Mouse (Mus musculus) intestine, postnatal 0 days (tissue): ENCODE data around the gene Gm49027. TPM values are rescaled to one million over a fixed set of nuclear protein-coding genes. Genes with fewer than 3 reads are reported as not detected.

ENCODE experiments used
- ATAC-seq: fragments of 200-750 bp; cut with Nextera tagmentation; 2 replicates; pipeline ENCODE4 v1.8.0; 2017; ENCODE audit warnings: mild to moderate bottlenecking, moderate TSS enrichment, moderate library complexity
- H3K27ac ChIP-seq: fragments of 300-500 bp; sonication (generic); 2 replicates; pipeline ENCODE4 v1.5.1; 2014; ENCODE audit warnings: mild to moderate bottlenecking, low read depth, low read length, moderate library complexity
- H3K27me3 ChIP-seq: fragments of 300-500 bp; sonication (generic); replicated peaks from 2 replicates; pipeline ENCODE4 v1.6.1; 2014; ENCODE audit warnings: low read length, mixed read lengths; ENCODE audit not compliant: control insufficient read depth, insufficient read depth
- H3K36me3 ChIP-seq: fragments of 300-500 bp; sonication (generic); 2 replicates; pipeline ENCODE4 v1.6.1; 2014; ENCODE audit warnings: mild to moderate bottlenecking, moderate library complexity; ENCODE audit not compliant: control insufficient read depth, insufficient read depth
- H3K4me1 ChIP-seq: fragments of 300-500 bp; sonication (generic); replicated peaks from 2 replicates; pipeline ENCODE4 v1.6.1; 2014; ENCODE audit warnings: antibody characterized with exemption, low read length, mixed read lengths; ENCODE audit not compliant: control insufficient read depth, insufficient read depth
- H3K4me2 ChIP-seq: fragments of 300-500 bp; sonication (generic); replicated peaks from 2 replicates; pipeline ENCODE4 v1.6.1; 2014; ENCODE audit warnings: low read depth, mild to moderate bottlenecking, moderate library complexity
- H3K4me3 ChIP-seq: fragments of 300-500 bp; sonication (generic); 2 replicates; pipeline ENCODE4 v1.5.1; 2014; ENCODE audit warnings: low read depth, low read length
- H3K9ac ChIP-seq: fragments of 300-500 bp; sonication (generic); 2 replicates; pipeline ENCODE4 v1.6.1; 2014; ENCODE audit warnings: mild to moderate bottlenecking, low read depth, low read length
- H3K9me3 ChIP-seq: fragments of 300-500 bp; sonication (generic); 2 replicates; pipeline ENCODE4 v1.6.1; 2016; ENCODE audit warnings: mixed run types; ENCODE audit not compliant: control insufficient read depth
- CTCF ChIP-seq: sonication (generic); IDR thresholded peaks from 2 replicates; pipeline ENCODE4 v1.5.1; 2016; ENCODE audit warnings: low read depth, mild to moderate bottlenecking, control low read depth, antibody characterized with exemption, moderate library complexity
- WGBS: fragments of 180-500 bp; shearing (Covaris S2); extraction: QIAGEN DNeasy Blood & Tissue Kit; methylation state at CpG from one replicate; pipeline ENCODE4 v1.1.7; 2014; 5-methylcytosine and 5-hydroxymethylcytosine counted together
- microRNA-seq: library from miRNA; unstranded; fragments of <30 nt; microRNA quantifications from one replicate; pipeline ENCODE4, GENCODE M21; 2016
- polyA plus RNA-seq: library from polyadenylated mRNA; unstranded; fragments of >200 nt; fragmentation: Nextera tagmentation; extraction: Ambion mirVana; gene quantifications from 2 replicates; pipeline ENCODE4 v1.2.1, GENCODE M21; 2015

Gm49027 gene
- polyA plus RNA-seq, 1 experiment from 2014 or later, result 9.6 TPM

DNA sequence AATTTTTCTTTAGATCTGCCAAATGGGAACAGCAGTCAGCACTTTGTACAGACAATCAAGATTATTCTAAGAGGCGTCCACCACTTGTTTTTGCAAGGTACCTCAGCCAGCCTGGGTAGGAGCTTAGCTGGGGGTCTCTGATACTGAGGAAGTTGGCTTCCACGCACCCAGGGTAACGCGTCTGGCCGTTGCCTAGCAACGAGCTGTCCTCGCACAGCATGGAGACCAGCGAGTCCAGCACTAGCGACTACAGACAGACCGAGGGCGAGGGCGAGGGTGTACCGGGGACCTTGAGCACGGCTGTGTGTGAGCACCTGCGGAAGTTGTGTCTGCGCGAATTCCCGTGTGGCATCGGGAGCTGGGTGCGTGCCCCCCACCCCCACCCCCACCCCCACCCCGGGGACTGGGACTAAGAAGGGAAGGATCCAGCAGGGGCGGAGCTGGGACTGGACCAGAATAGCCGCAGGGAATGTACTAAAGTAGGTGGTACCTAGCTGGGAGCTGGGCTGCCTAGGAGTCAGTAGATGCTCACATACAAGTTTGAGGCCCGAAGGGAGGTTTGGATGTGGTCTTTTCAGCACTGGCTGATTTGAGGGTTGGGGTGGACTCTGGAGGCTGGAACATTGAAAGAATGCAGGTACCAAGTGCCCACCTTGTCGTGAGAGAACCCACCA lies 36.0 kb downstream of the Gm49027 start, which contains the start of the genes Lrrc43 and Il31:
Lrrc43 (plus strand) TSS at position 194 of the 674 bp plus-strand sequence.
Il31 (minus strand) TSS at position 378 of the 674 bp plus-strand sequence.
- no peak for TF ChIP-seq CTCF
- H3K9ac ChIP-seq, result no peak within 1 kb of the TSS

DNA sequence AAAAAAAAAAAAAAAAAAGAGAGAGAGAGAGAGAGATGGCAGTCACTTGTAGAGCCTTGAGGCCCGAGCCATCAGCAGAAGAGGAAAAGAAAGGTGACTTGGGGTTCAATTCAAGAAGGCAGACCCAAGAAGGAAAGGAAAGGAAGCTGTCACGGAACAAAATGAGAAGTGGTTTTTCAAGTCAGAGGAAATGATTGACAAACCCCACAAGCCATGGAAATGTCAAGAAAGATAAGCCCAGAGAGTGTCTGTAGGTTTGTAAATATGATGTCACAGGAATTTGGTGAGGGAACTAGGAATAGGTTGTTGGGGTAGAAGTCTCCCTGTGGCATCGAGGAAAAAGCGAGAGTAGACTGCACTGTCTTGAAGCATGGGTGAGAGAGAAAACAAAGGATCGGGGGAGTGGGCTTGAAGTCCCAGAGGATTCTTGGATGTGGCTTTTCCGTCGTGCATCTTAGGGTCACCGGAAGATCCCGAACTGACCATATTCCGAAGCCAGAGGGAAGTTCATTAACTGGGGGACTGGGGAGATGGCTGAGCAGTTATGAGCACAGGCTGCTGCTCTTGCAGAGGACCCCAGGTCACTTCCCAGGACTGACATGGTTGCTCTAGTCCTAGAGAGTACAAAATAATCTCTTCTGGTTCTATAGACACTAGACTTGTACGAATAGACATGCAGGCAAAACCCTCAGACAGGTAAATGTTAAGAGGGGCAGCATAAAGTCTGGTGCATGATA lies 37.5 kb downstream of the Gm49027 start:
- no peak for ATAC-seq
- no peak overlapping the region for H3K4me2 ChIP-seq
- no peaks in the 10 kb centered on the region for H3K36me3 ChIP-seq
- no peak overlapping the region for H3K4me3 ChIP-seq
- H3K27ac ChIP-seq, result no peak overlapping the region
- H3K4me1 ChIP-seq, result no peaks in the 10 kb centered on the region
- H3K9ac ChIP-seq, result no peak overlapping the region
- H3K27me3 ChIP-seq, result no peaks in the 10 kb centered on the region
- no peaks in the 10 kb centered on the region for H3K9me3 ChIP-seq
- WGBS, result 75% methylated on average over 11 of the region's 11 CpGs
- no peak for TF ChIP-seq CTCF

More for the DNA sequence above, 36.0 kb downstream of the Gm49027 start, which contains the start of the genes Lrrc43 and Il31:
- Histone ChIP-seq H3K27me3 (no peaks in the 10 kb centered on the region), H3K4me3 (no peak within 1 kb of the TSS), H3K36me3 (no peaks in the 10 kb centered on the region), H3K4me1 (no peaks in the 10 kb centered on the region), H3K9me3 (no peaks in the 10 kb centered on the region), H3K4me2 (0 out of 2 replicates have a peak within 1 kb of the TSS, but pooled peaks have one; percentile 18), H3K27ac (no peak within 1 kb of the TSS)
- WGBS, result 9% methylated on average over 25 of the region's 25 CpGs
- no peak for ATAC-seq

DNA sequence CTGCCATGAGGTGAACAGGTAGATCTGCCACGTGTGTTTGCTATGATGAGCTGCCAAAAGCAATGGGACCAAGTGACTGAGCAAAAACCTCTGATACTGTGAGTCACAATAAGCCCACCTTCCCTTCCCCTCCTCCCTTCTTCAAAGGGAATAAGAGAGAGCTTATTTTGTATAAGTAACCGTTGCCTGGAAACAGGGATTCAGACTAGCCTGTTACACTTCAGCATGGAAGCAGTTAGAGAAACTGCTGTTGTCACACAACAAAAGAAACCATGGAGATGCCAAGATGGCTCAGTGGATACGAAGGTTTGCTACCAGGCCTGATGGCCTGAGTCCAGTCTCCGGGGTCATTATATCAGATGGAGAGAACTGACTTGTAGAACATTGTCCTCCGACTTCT lies 51.5 kb downstream of the Gm49027 start:
- TF ChIP-seq CTCF, result no peak
- Histone ChIP-seq H3K36me3 (no peaks in the 10 kb centered on the region), H3K4me2 (no peak overlapping the region), H3K9me3 (no peaks in the 10 kb centered on the region), H3K4me3 (no peak overlapping the region), H3K9ac (no peak overlapping the region), H3K4me1 (no peaks in the 10 kb centered on the region), H3K27ac (no peak overlapping the region), H3K27me3 (no peaks in the 10 kb centered on the region)
- 80% methylated on average over 5 of the region's 5 CpGs for WGBS
- no peak for ATAC-seq

DNA sequence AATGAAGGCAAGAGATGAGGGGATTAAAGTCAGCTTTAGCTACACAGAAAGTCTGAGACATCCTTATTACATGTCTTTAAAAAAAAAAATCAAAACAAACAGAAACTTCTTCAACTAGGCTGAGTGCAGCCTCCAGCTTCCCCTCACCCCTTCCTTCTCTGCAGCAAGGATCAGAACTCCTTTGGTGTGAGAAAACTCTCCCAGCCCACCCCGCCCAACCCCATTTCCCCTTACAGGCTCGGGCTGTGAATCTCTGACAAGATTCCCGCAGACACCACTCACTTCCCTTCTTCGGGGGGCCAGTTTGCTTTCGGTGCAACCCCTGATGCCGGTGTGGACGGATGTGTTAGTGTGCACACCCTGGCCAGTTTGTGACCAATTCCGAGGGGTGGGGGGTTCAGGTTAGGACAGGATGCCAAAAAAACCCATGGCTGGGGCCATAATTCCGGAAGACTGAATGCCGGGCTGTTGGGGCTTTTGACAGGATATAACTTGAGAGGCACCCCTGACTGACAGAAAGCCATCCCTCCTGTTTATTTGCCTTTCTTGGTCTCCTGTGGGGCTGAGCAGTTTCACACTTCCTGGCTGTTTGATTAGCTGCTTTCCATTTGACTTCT lies 54.4 kb downstream of the Gm49027 start:
- Histone ChIP-seq H3K4me2 (peak overlapping the region; percentile 49), H3K9ac (no peak overlapping the region), H3K27me3 (no peaks in the 10 kb centered on the region), H3K36me3 (no peaks in the 10 kb centered on the region), H3K9me3 (no peaks in the 10 kb centered on the region), H3K4me1 (no peaks in the 10 kb centered on the region), H3K4me3 (no peak overlapping the region), H3K27ac (no peak overlapping the region)
- ATAC-seq, result no peak
- WGBS, result 16% methylated on average over 10 of the region's 10 CpGs
- TF ChIP-seq CTCF, result no peak

DNA sequence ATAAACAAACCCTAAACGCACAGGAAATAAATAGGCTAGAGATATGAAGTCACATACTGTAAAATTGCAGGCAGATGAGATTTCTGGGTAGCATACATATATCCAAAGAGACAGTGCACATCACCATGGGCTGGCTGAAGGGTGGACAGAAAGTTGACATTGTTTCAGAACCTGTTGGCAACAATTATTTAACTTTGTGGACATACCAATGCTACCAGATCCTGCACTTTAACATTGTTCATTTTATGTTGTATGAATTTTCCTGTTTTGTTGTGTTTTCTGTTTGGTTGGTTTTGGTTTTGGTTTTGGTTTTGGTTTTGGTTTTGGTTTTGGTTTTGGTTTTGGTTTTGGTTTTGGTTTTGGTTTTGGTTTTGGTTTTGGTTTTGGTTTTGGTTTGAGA lies 60.6 kb downstream of the Gm49027 start:
- 94% methylated on average over 1 of the region's 1 CpGs for WGBS
- H3K4me3 ChIP-seq, result no peak overlapping the region
- TF ChIP-seq CTCF, result no peak
- ATAC-seq, result no peak
- no peaks in the 10 kb centered on the region for H3K9me3 ChIP-seq
- H3K27ac ChIP-seq, result no peak overlapping the region
- no peak overlapping the region for H3K9ac ChIP-seq
- no peaks in the 10 kb centered on the region for H3K36me3 ChIP-seq
- no peaks in the 10 kb centered on the region for H3K27me3 ChIP-seq
- H3K4me1 ChIP-seq, result no peaks in the 10 kb centered on the region
- no peak overlapping the region for H3K4me2 ChIP-seq

Small RNA genes within 50 kb of the gene (microRNA-seq; reads per million reads assigned to microRNA genes)
- gene Mir7647, result not detected

Other genes with a start within 250 kb of the Gm49027 start
- 4.2 and 4.7 TPM in 2 replicates for gene Bcl7a, start 181.7 kb downstream of the Gm49027 start, polyA plus RNA-seq
- 17.8 and 18.4 TPM in 2 replicates for gene Mlxip, start 130.7 kb downstream of the Gm49027 start, polyA plus RNA-seq
- gene Lrrc43, start 36.2 kb downstream of the Gm49027 start, polyA plus RNA-seq, result not detected in 2 replicates
- gene Il31, start 36.0 kb downstream of the Gm49027 start, polyA plus RNA-seq, result not detected in 2 replicates
- 0.20 TPM in 1 of 2 replicates, not detected in the other for gene B3gnt4, start 15.0 kb downstream of the Gm49027 start, polyA plus RNA-seq
- gene Diablo, start 1.3 kb downstream of the Gm49027 start, polyA plus RNA-seq, result 52.9 and 57.0 TPM in 2 replicates
- gene Vps33a, start 47.5 kb upstream of the Gm49027 start, polyA plus RNA-seq, result 15.9 and 17.7 TPM in 2 replicates
- 15.7 and 17.7 TPM in 2 replicates for gene Clip1, start 159.1 kb upstream of the Gm49027 start, polyA plus RNA-seq
- gene Zcchc8, start 195.6 kb upstream of the Gm49027 start, polyA plus RNA-seq, result 27.1 and 32.6 TPM in 2 replicates
- 65.2 and 68.7 TPM in 2 replicates for gene Rsrc2, start 223.9 kb upstream of the Gm49027 start, polyA plus RNA-seq
- gene Kntc1, start 224.2 kb upstream of the Gm49027 start, polyA plus RNA-seq, result 4.5 and 5.0 TPM in 2 replicates